Comparison of ENCODE assay signal across 9 mouse cellular contexts in genomic region chr11:54354595-54355563, GRCm38 (mm10). TPM values are rescaled to one million over a fixed set of nuclear protein-coding genes. Genes with fewer than 3 reads are reported as not detected.
DNase-seq lines count a peak whose midpoint lies in the region; ATAC-seq and TF ChIP-seq lines count a peak whose summit lies in the region.
"Had no signal": no experiment of that assay in that cellular context is flagged by ENCODE, and none has a peak within 500 bp of the region (broad histone marks: within the 10 kb centered on the region; RNA-seq: fewer than 3 reads in every experiment).

No protein-coding gene starts in this region.

- no peaks in the 10 kb centered on the region for H3K27me3 ChIP-seq in MEL (ENCODE audit: control insufficient read depth in 1 of 2, insufficient read depth in 2 of 2, low read length in 2 of 2)
- H3K27me3 ChIP-seq in hindbrain, embryonic 11.5 days (ENCODE audit: control insufficient read depth, insufficient read depth, low read length) = no peaks in the 10 kb centered on the region
- no peaks in the 10 kb centered on the region for H3K27me3 ChIP-seq in limb, embryonic 12.5 days
- no peaks in the 10 kb centered on the region for H3K27me3 ChIP-seq in neural tube, embryonic 14.5 days (ENCODE audit: control insufficient read depth, insufficient read depth, low read length)

- TF ChIP-seq RAD21 in MEL (IDR thresholded peaks at IDR 0.05; ENCODE audit: low read depth, low read length) = peak; percentile 94

- no peak overlapping the region for H3K27ac ChIP-seq in MEL (ENCODE audit: control insufficient read depth, low read depth, low read length)
- no peak overlapping the region for H3K27ac ChIP-seq in hindbrain, embryonic 11.5 days (ENCODE audit: low read depth, low read length)
- H3K27ac ChIP-seq in limb, embryonic 12.5 days = no peak overlapping the region
- H3K27ac ChIP-seq in neural tube, embryonic 14.5 days (ENCODE audit: low read depth, low read length) = no peak overlapping the region

- 51% methylated on average over 15 of the region's 15 CpGs for WGBS in hindbrain, embryonic 11.5 days
- WGBS in limb, embryonic 12.5 days = 48% methylated on average over 15 of the region's 15 CpGs
- WGBS in neural tube, embryonic 14.5 days = 43% methylated on average over 15 of the region's 15 CpGs

- H3K9me3 ChIP-seq in MEL (replicated peaks; ENCODE audit: insufficient read depth, low read length) = no peaks in the 10 kb centered on the region
- no peaks in the 10 kb centered on the region for H3K9me3 ChIP-seq in hindbrain, embryonic 11.5 days (ENCODE audit: control insufficient read depth, low read length)
- H3K9me3 ChIP-seq in limb, embryonic 12.5 days = 0 out of 2 replicates have a peak, but pooled peaks cover 6% of the 10 kb centered on the region
- no peaks in the 10 kb centered on the region for H3K9me3 ChIP-seq in neural tube, embryonic 14.5 days (ENCODE audit: control insufficient read depth, low read length)

- TF ChIP-seq POLR2A in MEL (IDR thresholded peaks at IDR 0.05; ENCODE audit: control insufficient read depth in 1 of 2, insufficient read depth in 1 of 2, low read depth in 1 of 2, low read length in 2 of 2, poor library complexity in 1 of 2) = no peak

- peaks cover 0 to 5% of the 10 kb centered on the region in 2 experiments; a peak in 1 of 4 replicates for H3K36me3 ChIP-seq in MEL (ENCODE audit: control insufficient read depth in 1 of 2, insufficient read depth in 2 of 2, low read length in 2 of 2)
- no peaks in the 10 kb centered on the region for H3K36me3 ChIP-seq in hindbrain, embryonic 11.5 days (ENCODE audit: control insufficient read depth, insufficient read depth, low read length)
- no peaks in the 10 kb centered on the region for H3K36me3 ChIP-seq in limb, embryonic 12.5 days
- no peaks in the 10 kb centered on the region for H3K36me3 ChIP-seq in neural tube, embryonic 14.5 days (ENCODE audit: control insufficient read depth, insufficient read depth, low read length)

- intact Hi-C loops in heart, postnatal 25 days (cut with DNase I) = loop anchor here (1.0 to 5.0 kb wide), 3 partner anchors 48 to 182 kb away; no protein-coding TSS in a partner anchor

- H3K79me2 ChIP-seq in MEL (ENCODE audit: control insufficient read depth, insufficient read depth, low read length, poor library complexity) = no peaks in the 10 kb centered on the region

- no peak overlapping the region for H3K4me2 ChIP-seq in hindbrain, embryonic 11.5 days (replicated peaks; ENCODE audit: low read depth, low read length)
- H3K4me2 ChIP-seq in limb, embryonic 12.5 days = no peak overlapping the region
- H3K4me2 ChIP-seq in neural tube, embryonic 14.5 days (ENCODE audit: low read depth, low read length) = no peak overlapping the region

- peak in 1 of 2 experiments; percentile 21; a peak in 1 of 4 replicates for TF ChIP-seq EP300 in MEL (IDR thresholded peaks at IDR 0.05; ENCODE audit: low read depth in 1 of 2, low read length in 2 of 2)

- H3K9ac ChIP-seq in MEL (ENCODE audit: control insufficient read depth, low read depth, low read length, poor library complexity, severe bottlenecking) = no peak overlapping the region
- H3K9ac ChIP-seq in hindbrain, embryonic 11.5 days (ENCODE audit: low read depth, low read length) = no peak overlapping the region
- H3K9ac ChIP-seq in limb, embryonic 12.5 days (replicated peaks) = no peak overlapping the region
- no peak overlapping the region for H3K9ac ChIP-seq in neural tube, embryonic 14.5 days (replicated peaks; ENCODE audit: low read depth, low read length)

- no peak overlapping the region for H3K4me3 ChIP-seq in MEL (ENCODE audit: control insufficient read depth in 1 of 2, insufficient read depth in 1 of 2, low read depth in 2 of 2, low read length in 2 of 2)
- no peak overlapping the region for H3K4me3 ChIP-seq in hindbrain, embryonic 11.5 days (ENCODE audit: low read depth, low read length)
- H3K4me3 ChIP-seq in limb, embryonic 12.5 days (replicated peaks) = no peak overlapping the region
- H3K4me3 ChIP-seq in neural tube, embryonic 14.5 days (ENCODE audit: low read depth, low read length) = no peak overlapping the region
- H3K4me3 ChIP-seq: erythroblast, embryonic 14.5 days had no signal

- DNase-seq in heart, postnatal 4 days = peak; percentile 43
- no peak for DNase-seq in heart, postnatal 25 days (ENCODE audit: low spot score)
- DNase-seq in MEL (ENCODE audit: low read depth, low spot score) = peak; percentile 76
- DNase-seq in cerebellum, adult 9-11 months = peak; percentile 69
- DNase-seq in hindbrain, embryonic 11.5 days (ENCODE audit: low spot score) = peak; percentile 80

- H3K4me1 ChIP-seq in MEL (ENCODE audit: control insufficient read depth in 1 of 2, insufficient read depth in 2 of 2, low read length in 2 of 2) = peaks cover 0 to 7% of the 10 kb centered on the region in 2 experiments; a peak in 2 of 4 replicates
- H3K4me1 ChIP-seq in hindbrain, embryonic 11.5 days (replicated peaks; ENCODE audit: control insufficient read depth, insufficient read depth, low read length) = peaks cover 3% of the 10 kb centered on the region; the same call in 1 of the 2 replicates
- H3K4me1 ChIP-seq in limb, embryonic 12.5 days (replicated peaks) = 0 out of 2 replicates have a peak, but pooled peaks cover 5% of the 10 kb centered on the region
- peaks cover 4% of the 10 kb centered on the region; the same call in 1 of the 2 replicates for H3K4me1 ChIP-seq in neural tube, embryonic 14.5 days (ENCODE audit: control insufficient read depth, insufficient read depth, low read length)

- ATAC-seq in hindbrain, embryonic 11.5 days (ENCODE audit: low FRiP score) = peak; percentile 86
- peak; percentile 90 for ATAC-seq in limb, embryonic 12.5 days (ENCODE audit: insufficient number of reproducible peaks, insufficient read depth, low FRiP score, low TSS enrichment, low read depth)
- peak; percentile 65; the same call in 1 of the 2 replicates for ATAC-seq in neural tube, embryonic 14.5 days (ENCODE audit: low read depth)
- no peak for ATAC-seq in erythroid progenitor cell, adult 5-6 weeks (replicated peaks; ENCODE audit: low FRiP score, poor library complexity, severe bottlenecking)

- peak; percentile 42 to 95 (median 69); a peak in 5 of 6 replicates for TF ChIP-seq CTCF in MEL (IDR thresholded peaks at IDR 0.05 in 2 of 3, conservative IDR thresholded peaks at IDR 0.05 in 1 of 3; ENCODE audit: control insufficient read depth in 1 of 3, insufficient read depth in 1 of 3, low read depth in 2 of 3, low read length in 3 of 3, poor library complexity in 1 of 3, severe bottlenecking in 1 of 3)

TF ChIP-seq in MEL, 35 proteins besides CTCF, POLR2A, EP300 and RAD21 (continues in another document):
- TF ChIP-seq SMC3 (IDR thresholded peaks at IDR 0.05; ENCODE audit: low read depth, low read length) (peak; percentile 98), ZMIZ1 (IDR thresholded peaks at IDR 0.05; ENCODE audit: low read depth, low read length) (no peak), TCF12 (IDR thresholded peaks at IDR 0.05; ENCODE audit: low read depth, low read length) (0 out of 2 replicates have a peak, but pooled peaks have one; percentile 43), HCFC1 (IDR thresholded peaks at IDR 0.05; ENCODE audit: low read depth, low read length) (no peak), MAX (IDR thresholded peaks at IDR 0.05; ENCODE audit: low read length) (no peak), MAZ (IDR thresholded peaks at IDR 0.05; ENCODE audit: low read depth, low read length) (peak; percentile 95), ETS1 (IDR thresholded peaks at IDR 0.05; ENCODE audit: low read depth, low read length) (0 out of 2 replicates have a peak, but pooled peaks have one; percentile 21), ZKSCAN1 (IDR thresholded peaks at IDR 0.05; ENCODE audit: low read depth, low read length) (no peak), ELF1 (IDR thresholded peaks at IDR 0.05; ENCODE audit: low read depth, low read length) (no peak), POLR2AphosphoS5 (IDR thresholded peaks at IDR 0.05; ENCODE audit: borderline replicate concordance, low read depth, low read length) (no peak), TBP (IDR thresholded peaks at IDR 0.05; ENCODE audit: low read depth, low read length) (0 out of 2 replicates have a peak, but pooled peaks have one; percentile 17), CHD1 (IDR thresholded peaks at IDR 0.05; ENCODE audit: low read depth, low read length) (no peak), SIN3A (IDR thresholded peaks at IDR 0.05; ENCODE audit: low read length) (peak; percentile 40; the same call in 1 of the 2 replicates), MYB (IDR thresholded peaks at IDR 0.05; ENCODE audit: low read depth, low read length) (no peak), ZC3H11A (IDR thresholded peaks at IDR 0.05; ENCODE audit: low read depth, low read length) (peak; percentile 96), ZNF384 (IDR thresholded peaks at IDR 0.05; ENCODE audit: low read depth, low read length) (no peak)

RNA-seq across cellular contexts. Expression of gene Meikin, which starts 15.6 kb away (rescaled TPM):
- total RNA-seq in heart, postnatal 4 days (2021) = not detected
- not detected for total RNA-seq in heart, postnatal 25 days (2021)
- not detected in 2 replicates for total RNA-seq in MEL (2012; rRNA removed)
- not detected for polyA plus RNA-seq in MEL (2012; ENCODE audit: insufficient read depth in 1 of 2, insufficient read length in 2 of 2, low read depth in 1 of 2, low replicate concordance in 2 of 2, missing spikeins in 1 of 2)
- polyA plus RNA-seq in hindbrain, embryonic 11.5 days (2014; fragmentation: Nextera tagmentation; extraction: Ambion mirVana) = not detected in 2 replicates
- polyA plus RNA-seq in limb, embryonic 12.5 days (2016; fragmentation: Nextera tagmentation; extraction: Ambion mirVana) = not detected in 2 replicates
- polyA plus RNA-seq in neural tube, embryonic 14.5 days (2014; fragmentation: Nextera tagmentation; extraction: Ambion mirVana) = not detected in 2 replicates
- total RNA-seq in erythroid progenitor cell, adult 5-6 weeks (2015; ENCODE audit: low replicate concordance) = not detected in 2 replicates
- total RNA-seq in erythroid progenitor cell, adult 5-6 weeks (2017; ENCODE audit: low replicate concordance) = not detected in 2 replicates
- polyA plus RNA-seq: erythroblast, embryonic 14.5 days had no signal

RNA-seq across cellular contexts. Expression of gene Acsl6, which starts 51.3 kb away (rescaled TPM):
- total RNA-seq in heart, postnatal 4 days (2021) = 1 to 10 TPM in 1 of 2 experiments, under 1 TPM in 1; 0.50 to 1.2 TPM
- 1 to 10 TPM; 3.2 to 3.4 TPM for total RNA-seq in heart, postnatal 25 days (2021)
- total RNA-seq in MEL (2012; rRNA removed) = 3.2 and 7.9 TPM in 2 replicates
- 1 to 10 TPM in 1 of 2 experiments, not detected in 1; 2.8 TPM for polyA plus RNA-seq in MEL (2012; ENCODE audit: insufficient read depth in 1 of 2, insufficient read length in 2 of 2, low read depth in 1 of 2, low replicate concordance in 2 of 2, missing spikeins in 1 of 2)
- 15.6 and 16.8 TPM in 2 replicates for polyA plus RNA-seq in hindbrain, embryonic 11.5 days (2014; fragmentation: Nextera tagmentation; extraction: Ambion mirVana)
- 1.0 and 2.8 TPM in 2 replicates for polyA plus RNA-seq in limb, embryonic 12.5 days (2016; fragmentation: Nextera tagmentation; extraction: Ambion mirVana)
- 50.9 and 51.3 TPM in 2 replicates for polyA plus RNA-seq in neural tube, embryonic 14.5 days (2014; fragmentation: Nextera tagmentation; extraction: Ambion mirVana)
- total RNA-seq in erythroid progenitor cell, adult 5-6 weeks (2015; ENCODE audit: low replicate concordance) = 0.42 and 2.2 TPM in 2 replicates
- total RNA-seq in erythroid progenitor cell, adult 5-6 weeks (2017; ENCODE audit: low replicate concordance) = 0.77 TPM in 1 of 2 replicates, not detected in the other
